Mouse (Mus musculus): ENCODE data around the gene Slc39a2. TPM values are rescaled to one million over a fixed set of nuclear protein-coding genes. Genes with fewer than 3 reads are reported as not detected.
A peak's percentile ranks its signal among the peaks of the same experiment; 100 is the strongest.

The Slc39a2 gene
- total and polyA plus RNA-seq, 2 experiments from 2014 or later, result 0.39 to 2.5 TPM

- peak; percentile 78 for DNase-seq
- no peak overlapping the region for H3K4me3 ChIP-seq (ENCODE audit: low read depth, low read length)
- no peaks in the 10 kb centered on the region for H3K4me1 ChIP-seq (ENCODE audit: insufficient read depth)
- WGBS, result 58% methylated on average over 9 of the region's 9 CpGs
- H3K9ac ChIP-seq, result no peak overlapping the region
- no peaks in the 10 kb centered on the region for H3K9me3 ChIP-seq (ENCODE audit: low read length)
- H3K36me3 ChIP-seq (ENCODE audit: insufficient read depth), result peaks cover 15% of the 10 kb centered on the region; the same call in 1 of the 2 replicates
- no peak overlapping the region for H3K4me2 ChIP-seq (ENCODE audit: low read depth)
- peak; percentile 91 for TF ChIP-seq CTCF (IDR thresholded peaks at IDR 0.05; ENCODE audit: low read depth)
- H3K27ac ChIP-seq (ENCODE audit: low read depth, low read length), result no peak overlapping the region
- ATAC-seq, result peak; percentile 79
- no peaks in the 10 kb centered on the region for H3K27me3 ChIP-seq (ENCODE audit: insufficient read depth, low read length)
Measured at GRCm38 (mm10) chr14:51902806-51903710, 10.4 kb downstream of the Slc39a2 start.

- no peak overlapping the region for H3K4me3 ChIP-seq (ENCODE audit: low read depth, low read length)
- 93% methylated on average over 9 of the region's 9 CpGs for WGBS
- no peaks in the 10 kb centered on the region for H3K27me3 ChIP-seq (ENCODE audit: insufficient read depth, low read length)
- no peak overlapping the region for H3K9ac ChIP-seq
- no peaks in the 10 kb centered on the region for H3K9me3 ChIP-seq (ENCODE audit: low read length)
- DNase-seq, result no peak
- H3K4me2 ChIP-seq (ENCODE audit: low read depth), result no peak overlapping the region
- no peak for ATAC-seq
- no peaks in the 10 kb centered on the region for H3K4me1 ChIP-seq (ENCODE audit: insufficient read depth)
- TF ChIP-seq CTCF (IDR thresholded peaks at IDR 0.05; ENCODE audit: low read depth), result no peak
- peaks cover 17% of the 10 kb centered on the region; the same call in 1 of the 2 replicates for H3K36me3 ChIP-seq (ENCODE audit: insufficient read depth)
- H3K27ac ChIP-seq (ENCODE audit: low read depth, low read length), result no peak overlapping the region
Measured at GRCm38 (mm10) chr14:51903782-51904181, 11.1 kb downstream of the Slc39a2 start.

GRCm38 (mm10) chr14:51904706-51905105 lies 12.0 kb downstream of the Slc39a2 start:
- no peak overlapping the region for H3K4me2 ChIP-seq (ENCODE audit: low read depth)
- no peaks in the 10 kb centered on the region for H3K4me1 ChIP-seq (ENCODE audit: insufficient read depth)
- H3K27me3 ChIP-seq (ENCODE audit: insufficient read depth, low read length), result no peaks in the 10 kb centered on the region
- H3K27ac ChIP-seq (ENCODE audit: low read depth, low read length), result no peak overlapping the region
- no peak overlapping the region for H3K9ac ChIP-seq
- no peak overlapping the region for H3K4me3 ChIP-seq (ENCODE audit: low read depth, low read length)
- 71% methylated on average over 7 of the region's 7 CpGs for WGBS
- peak; percentile 44; the same call in 1 of the 2 replicates for TF ChIP-seq CTCF (IDR thresholded peaks at IDR 0.05; ENCODE audit: low read depth)
- DNase-seq (peak; percentile 15), ATAC-seq (0 out of 2 replicates have a peak, but pooled peaks have one; percentile 47)
- H3K9me3 ChIP-seq (ENCODE audit: low read length), result no peaks in the 10 kb centered on the region
- peaks cover 24% of the 10 kb centered on the region; the same call in 1 of the 2 replicates for H3K36me3 ChIP-seq (ENCODE audit: insufficient read depth)

- peaks cover 25% of the 10 kb centered on the region; the same call in 1 of the 2 replicates for H3K36me3 ChIP-seq (ENCODE audit: insufficient read depth)
- no peak overlapping the region for H3K9ac ChIP-seq
- DNase-seq (no peak), ATAC-seq (no peak)
- H3K9me3 ChIP-seq (ENCODE audit: low read length), result no peaks in the 10 kb centered on the region
- H3K4me2 ChIP-seq (ENCODE audit: low read depth), result no peak overlapping the region
- no peak for TF ChIP-seq CTCF (IDR thresholded peaks at IDR 0.05; ENCODE audit: low read depth)
- WGBS, result 92% methylated on average over 11 of the region's 11 CpGs
- H3K4me1 ChIP-seq (ENCODE audit: insufficient read depth), result no peaks in the 10 kb centered on the region
- H3K4me3 ChIP-seq (ENCODE audit: low read depth, low read length), result no peak overlapping the region
- no peak overlapping the region for H3K27ac ChIP-seq (ENCODE audit: low read depth, low read length)
- H3K27me3 ChIP-seq (ENCODE audit: insufficient read depth, low read length), result no peaks in the 10 kb centered on the region
Measured at GRCm38 (mm10) chr14:51906102-51906501, 13.4 kb downstream of the Slc39a2 start.

- WGBS, result 79% methylated on average over 10 of the region's 10 CpGs
- DNase-seq (no peak), ATAC-seq (no peak)
- Histone ChIP-seq H3K36me3 (ENCODE audit: insufficient read depth) (peaks cover 21% of the 10 kb centered on the region; the same call in 1 of the 2 replicates), H3K27me3 (ENCODE audit: insufficient read depth, low read length) (no peaks in the 10 kb centered on the region), H3K4me3 (ENCODE audit: low read depth, low read length) (no peak overlapping the region), H3K4me2 (ENCODE audit: low read depth) (peak overlapping the region; percentile 94; the same call in 1 of the 2 replicates), H3K9ac (no peak overlapping the region), H3K4me1 (ENCODE audit: insufficient read depth) (peaks cover 5% of the 10 kb centered on the region), H3K27ac (ENCODE audit: low read depth, low read length) (no peak overlapping the region), H3K9me3 (ENCODE audit: low read length) (no peaks in the 10 kb centered on the region)
- TF ChIP-seq CTCF (IDR thresholded peaks at IDR 0.05; ENCODE audit: low read depth), result no peak
Measured at GRCm38 (mm10) chr14:51911301-51911700, 18.6 kb downstream of the Slc39a2 start.

GRCm38 (mm10) chr14:51912391-51913061 lies 19.8 kb downstream of the Slc39a2 start:
- peak overlapping the region; percentile 94 for H3K4me2 ChIP-seq (ENCODE audit: low read depth)
- H3K4me3 ChIP-seq (ENCODE audit: low read depth, low read length), result peak overlapping the region; percentile 67
- ATAC-seq, result peak; percentile 37
- peak; percentile 24 for DNase-seq
- 11% methylated on average over 14 of the region's 14 CpGs for WGBS
- H3K36me3 ChIP-seq (ENCODE audit: insufficient read depth), result peaks cover 15% of the 10 kb centered on the region; the same call in 1 of the 2 replicates
- H3K27me3 ChIP-seq (ENCODE audit: insufficient read depth, low read length), result no peaks in the 10 kb centered on the region
- peaks cover 5% of the 10 kb centered on the region for H3K4me1 ChIP-seq (ENCODE audit: insufficient read depth)
- H3K27ac ChIP-seq (ENCODE audit: low read depth, low read length), result peak overlapping the region; percentile 80
- peak overlapping the region; percentile 69 for H3K9ac ChIP-seq
- no peaks in the 10 kb centered on the region for H3K9me3 ChIP-seq (ENCODE audit: low read length)
- no peak for TF ChIP-seq CTCF (IDR thresholded peaks at IDR 0.05; ENCODE audit: low read depth)
